Mouse (Mus musculus) kidney, postnatal 0 days (tissue): ENCODE data around the gene Ppcdc. TPM values are rescaled to one million over a fixed set of nuclear protein-coding genes. Genes with fewer than 3 reads are reported as not detected.

ENCODE experiments used
- ATAC-seq: fragments of 200-750 bp; cut with Nextera tagmentation; replicated peaks from 2 replicates; pipeline ENCODE4 v1.8.0; 2017; ENCODE audit warnings: low read depth, moderate number of reproducible peaks, moderate TSS enrichment, moderate library complexity; ENCODE audit not compliant: low FRiP score
- DNase-seq: peaks from one replicate; pipeline ENCODE4 v3.0.0-alpha.2; 2016; ENCODE audit warnings: low spot score
- H3K27ac ChIP-seq: fragments of 300-500 bp; sonication (generic); 2 replicates; pipeline ENCODE4 v1.5.1; 2014; ENCODE audit warnings: mild to moderate bottlenecking
- H3K27me3 ChIP-seq: fragments of 300-500 bp; sonication (generic); 2 replicates; pipeline ENCODE4 v1.6.1; 2014; ENCODE audit warnings: low read length, mixed read lengths; ENCODE audit not compliant: insufficient read depth
- H3K36me3 ChIP-seq: fragments of 300-500 bp; sonication (generic); 2 replicates; pipeline ENCODE4 v1.6.1; 2014; ENCODE audit warnings: low read length, mixed read lengths; ENCODE audit not compliant: insufficient read depth
- H3K4me1 ChIP-seq: fragments of 300-500 bp; sonication (generic); replicated peaks from 2 replicates; pipeline ENCODE4 v1.6.1; 2014; ENCODE audit warnings: antibody characterized with exemption, low read length, mixed read lengths; ENCODE audit not compliant: insufficient read depth
- H3K4me2 ChIP-seq: fragments of 300-500 bp; sonication (generic); 2 replicates; pipeline ENCODE4 v1.6.1; 2014; ENCODE audit warnings: mild to moderate bottlenecking, low read length, moderate library complexity, mixed read lengths
- H3K4me3 ChIP-seq: fragments of 300-500 bp; sonication (generic); replicated peaks from 2 replicates; pipeline ENCODE4 v1.5.1; 2014; ENCODE audit warnings: low read depth, low read length
- H3K9ac ChIP-seq: fragments of 300-500 bp; sonication (generic); 2 replicates; pipeline ENCODE4 v1.6.1; 2014; ENCODE audit warnings: low read depth, low read length
- H3K9me3 ChIP-seq: fragments of 300-500 bp; sonication (generic); replicated peaks from 2 replicates; pipeline ENCODE4 v1.6.1; 2016; ENCODE audit warnings: low read length, inconsistent platforms, mixed read lengths
- CTCF ChIP-seq: IDR thresholded peaks from 2 replicates; pipeline ENCODE4 v1.5.1; 2016; ENCODE audit warnings: antibody characterized with exemption, low read depth, mild to moderate bottlenecking, moderate library complexity
- WGBS: fragments of 180-500 bp; shearing (Covaris S2); extraction: QIAGEN DNeasy Blood & Tissue Kit; methylation state at CpG from one replicate; pipeline ENCODE4 v1.1.7; 2014; 5-methylcytosine and 5-hydroxymethylcytosine counted together
- polyA plus RNA-seq: library from polyadenylated mRNA; unstranded; fragments of >200 nt; fragmentation: Nextera tagmentation; extraction: Ambion mirVana; gene quantifications from 2 replicates; pipeline ENCODE4 v1.2.1, GENCODE M21; 2015

Gene Ppcdc
- polyA plus RNA-seq = 29.6 and 34.8 TPM in 2 replicates

DNA sequence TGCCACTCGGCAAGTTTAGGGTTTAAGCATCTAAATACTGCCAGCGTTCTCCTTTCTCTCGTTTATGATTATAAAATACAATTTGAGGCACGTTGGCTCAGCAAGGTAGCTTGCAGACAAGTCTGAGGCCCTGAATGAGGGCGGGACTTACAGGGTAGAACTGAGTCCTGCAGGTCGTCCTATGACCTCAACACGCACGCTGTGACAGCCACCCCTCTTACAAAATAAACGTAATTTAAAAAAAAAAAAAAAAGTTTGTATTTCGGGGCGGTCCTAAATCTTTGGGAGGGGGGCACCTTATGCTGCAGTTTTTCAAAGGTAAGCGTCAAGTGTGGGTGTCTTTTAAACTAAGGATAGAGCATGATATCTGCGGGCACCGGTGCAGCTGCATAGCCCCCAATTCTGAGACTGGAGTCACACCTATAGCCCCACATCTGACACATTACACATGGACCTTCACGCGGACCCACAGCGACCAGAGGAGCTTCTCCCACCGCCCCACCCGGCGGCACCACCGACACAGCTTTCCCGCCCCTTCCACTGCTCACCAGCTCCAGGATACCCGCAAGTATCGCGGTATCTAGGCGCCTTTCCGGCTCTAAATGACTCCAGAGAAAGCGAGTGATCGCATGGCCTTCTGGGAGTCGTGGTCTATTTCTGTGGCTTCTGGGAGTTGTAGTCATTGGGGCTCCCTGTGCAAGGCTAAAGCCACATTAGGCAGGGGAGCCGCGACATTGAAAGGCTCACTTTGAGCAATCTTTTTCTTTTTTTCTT, at the start of gene Ppcdc:
Gene Ppcdc, minus strand, starts transcription at position 603 of the 774 bp plus-strand sequence.
- peak; percentile 91 for ATAC-seq
- peak within 1 kb of the TSS; percentile 72 for H3K4me2 ChIP-seq
- peak within 1 kb of the TSS; percentile 60 for H3K27ac ChIP-seq
- peak within 1 kb of the TSS; percentile 57; the same call in 1 of the 2 replicates for H3K9ac ChIP-seq
- peak; percentile 98 for DNase-seq
- no peaks in the 10 kb centered on the region for H3K36me3 ChIP-seq
- TF ChIP-seq CTCF = no peak
- peaks cover 10% of the 10 kb centered on the region; the same call in 1 of the 2 replicates for H3K4me1 ChIP-seq
- no peaks in the 10 kb centered on the region for H3K9me3 ChIP-seq
- H3K27me3 ChIP-seq = no peaks in the 10 kb centered on the region
- WGBS = 3% methylated on average over 32 of the region's 32 CpGs
- peak within 1 kb of the TSS; percentile 43 for H3K4me3 ChIP-seq

DNA sequence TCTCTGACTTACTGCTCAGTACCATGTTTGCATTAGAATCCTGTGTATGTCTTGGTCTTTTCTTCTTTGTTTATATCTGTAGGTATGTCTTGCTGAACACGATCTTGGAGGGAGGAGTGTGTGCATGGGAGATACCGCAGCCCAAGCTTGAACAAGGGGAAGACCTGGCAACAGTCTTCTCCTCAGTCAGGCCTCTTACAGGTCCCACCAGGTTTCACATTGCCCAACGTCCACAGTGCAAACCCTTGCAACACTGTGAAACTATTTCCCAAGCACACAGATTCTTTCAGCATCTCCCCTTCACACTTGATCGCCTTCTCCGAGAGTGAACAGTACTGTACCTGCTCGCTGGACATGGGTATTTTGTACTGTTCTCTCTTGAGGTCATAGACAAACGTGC, 47.9 kb upstream of the Ppcdc start:
- no peaks in the 10 kb centered on the region for H3K36me3 ChIP-seq
- ATAC-seq (no peak), DNase-seq (no peak)
- WGBS = 61% methylated on average over 7 of the region's 7 CpGs
- no peaks in the 10 kb centered on the region for H3K9me3 ChIP-seq
- no peak for TF ChIP-seq CTCF
- H3K27me3 ChIP-seq = no peaks in the 10 kb centered on the region
- H3K4me3 ChIP-seq = no peak overlapping the region
- H3K4me2 ChIP-seq = no peak overlapping the region
- H3K9ac ChIP-seq = no peak overlapping the region
- H3K27ac ChIP-seq = no peak overlapping the region
- no peaks in the 10 kb centered on the region for H3K4me1 ChIP-seq

DNA sequence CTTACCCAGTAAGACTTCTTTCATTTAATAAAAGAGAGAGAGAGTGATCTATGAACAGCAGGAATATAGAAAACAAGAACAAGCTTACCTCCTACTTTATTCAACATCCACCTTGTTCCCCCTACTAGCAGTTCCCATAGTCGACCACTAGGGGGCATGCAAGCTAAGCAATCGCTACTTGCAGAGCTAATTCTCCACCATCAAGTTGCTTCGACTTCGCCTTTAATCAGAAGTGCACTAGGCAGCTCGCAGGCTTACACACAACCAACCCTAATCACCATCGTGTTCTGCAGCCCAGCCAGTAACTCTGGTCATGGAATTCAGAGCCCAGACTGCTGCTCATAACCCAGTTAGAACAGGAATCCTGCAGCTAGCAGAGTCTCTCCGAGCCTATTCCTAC, 45.9 kb upstream of the Ppcdc start:
- H3K36me3 ChIP-seq = no peaks in the 10 kb centered on the region
- TF ChIP-seq CTCF = peak; percentile 97
- no peak overlapping the region for H3K9ac ChIP-seq
- H3K9me3 ChIP-seq = no peaks in the 10 kb centered on the region
- 12% methylated on average over 7 of the region's 7 CpGs for WGBS
- peak; percentile 91 for DNase-seq
- no peak overlapping the region for H3K4me2 ChIP-seq
- no peak overlapping the region for H3K4me3 ChIP-seq
- no peaks in the 10 kb centered on the region for H3K4me1 ChIP-seq
- no peak overlapping the region for H3K27ac ChIP-seq
- no peaks in the 10 kb centered on the region for H3K27me3 ChIP-seq
- no peak; the same call in 1 of the 2 replicates for ATAC-seq

DNA sequence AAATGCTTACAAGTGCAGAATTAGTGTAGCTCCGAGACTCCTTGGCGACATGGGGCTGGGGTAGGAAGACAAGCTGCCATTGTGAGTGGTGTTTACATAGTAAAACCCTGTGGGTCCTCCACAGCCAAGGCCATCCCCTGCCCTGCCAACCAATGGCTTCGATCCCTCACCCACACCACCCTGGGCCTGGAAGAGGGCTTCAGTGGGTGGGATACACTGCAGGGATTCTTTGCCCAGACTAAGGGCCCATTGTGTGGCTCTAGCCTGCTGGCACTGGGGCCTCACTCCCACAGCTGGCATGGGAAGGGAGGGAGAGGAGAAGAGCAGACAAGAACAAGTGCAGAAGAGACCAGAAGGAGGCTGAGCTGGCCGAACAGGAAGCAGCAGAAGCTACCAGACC, 29.0 kb upstream of the Ppcdc start:
- ATAC-seq (no peak), DNase-seq (no peak)
- no peak overlapping the region for H3K27ac ChIP-seq
- no peak overlapping the region for H3K9ac ChIP-seq
- no peaks in the 10 kb centered on the region for H3K9me3 ChIP-seq
- H3K4me3 ChIP-seq = no peak overlapping the region
- no peaks in the 10 kb centered on the region for H3K27me3 ChIP-seq
- no peaks in the 10 kb centered on the region for H3K36me3 ChIP-seq
- 81% methylated on average over 4 of the region's 4 CpGs for WGBS
- H3K4me1 ChIP-seq = no peaks in the 10 kb centered on the region
- H3K4me2 ChIP-seq = no peak overlapping the region
- TF ChIP-seq CTCF = no peak

DNA sequence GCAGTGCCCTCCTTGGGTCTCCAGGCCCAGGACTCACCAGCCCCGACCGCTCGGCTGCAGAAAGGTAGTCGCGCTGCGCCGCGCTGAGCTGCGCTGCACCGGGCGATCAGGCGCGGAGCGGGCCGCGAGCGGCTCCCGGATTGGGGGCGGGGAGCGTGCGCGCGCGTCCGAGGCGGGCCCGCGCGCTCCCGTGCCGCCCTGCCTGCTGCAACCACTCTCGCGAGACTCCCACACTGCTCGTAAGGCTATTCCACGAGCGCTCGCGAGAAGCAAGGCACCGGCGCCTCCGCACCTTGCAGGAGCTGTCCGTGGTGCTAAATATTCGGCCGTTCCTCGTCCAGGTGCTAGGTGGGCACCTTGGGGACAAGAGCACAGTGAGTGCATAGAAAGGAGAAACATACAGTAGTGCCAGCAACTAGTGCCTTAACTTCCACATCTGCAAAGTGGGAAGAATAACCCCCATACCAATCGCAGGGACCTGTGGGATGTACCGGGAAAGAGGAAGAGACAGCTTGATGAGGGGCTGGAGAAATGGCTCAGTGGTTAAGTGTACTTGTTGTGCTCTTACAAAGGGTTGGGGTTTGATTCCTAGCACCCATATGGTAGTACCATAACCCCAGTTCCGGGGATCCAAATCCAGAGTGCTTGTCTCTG, 28.1 kb upstream of the Ppcdc start, which contains the start of gene Scamp5:
Gene Scamp5, minus strand, starts transcription at position 165 of the 654 bp plus-strand sequence.
- peak within 1 kb of the TSS; percentile 87 for H3K4me2 ChIP-seq
- WGBS = 2% methylated on average over 48 of the region's 48 CpGs
- H3K27ac ChIP-seq = peak within 1 kb of the TSS; percentile 31; the same call in 1 of the 2 replicates
- H3K27me3 ChIP-seq = no peaks in the 10 kb centered on the region
- DNase-seq (peak; percentile 97), ATAC-seq (peak; percentile 87)
- H3K9ac ChIP-seq = peak within 1 kb of the TSS; percentile 65
- no peaks in the 10 kb centered on the region for H3K36me3 ChIP-seq
- H3K4me3 ChIP-seq = peak within 1 kb of the TSS; percentile 68
- TF ChIP-seq CTCF = no peak
- H3K9me3 ChIP-seq = no peaks in the 10 kb centered on the region
- no peaks in the 10 kb centered on the region for H3K4me1 ChIP-seq

DNA sequence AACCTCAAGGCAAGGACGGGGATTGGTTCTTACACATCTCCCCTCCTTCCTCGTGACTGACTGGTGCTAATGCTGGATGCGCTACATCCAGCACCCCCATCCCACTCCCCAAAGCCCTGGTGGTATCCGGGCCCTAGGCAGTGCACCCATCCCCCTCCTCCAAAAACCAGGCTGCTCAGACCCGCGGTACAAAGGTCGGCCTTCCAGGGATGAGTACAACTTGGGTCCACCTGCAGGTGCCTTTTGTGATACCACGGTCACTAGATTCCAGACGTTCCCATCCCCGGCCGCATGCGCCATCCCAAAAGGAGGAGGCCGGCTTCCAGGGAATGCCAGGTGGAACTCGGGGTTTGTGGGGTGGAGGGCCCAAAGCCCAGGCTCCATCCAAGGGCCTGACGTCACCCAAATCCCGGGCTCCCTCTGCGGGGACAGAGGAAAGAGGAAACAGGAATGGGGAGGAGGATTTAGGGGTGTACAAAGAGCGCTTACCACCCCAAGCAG, 27.4 kb upstream of the Ppcdc start:
- no peaks in the 10 kb centered on the region for H3K9me3 ChIP-seq
- no peaks in the 10 kb centered on the region for H3K36me3 ChIP-seq
- peak overlapping the region; percentile 87 for H3K4me2 ChIP-seq
- H3K4me1 ChIP-seq = no peaks in the 10 kb centered on the region
- WGBS = 1% methylated on average over 18 of the region's 18 CpGs
- peak; percentile 68 for ATAC-seq
- peak overlapping the region; percentile 68 for H3K4me3 ChIP-seq
- H3K27ac ChIP-seq = peak overlapping the region; percentile 31; the same call in 1 of the 2 replicates
- peak overlapping the region; percentile 65 for H3K9ac ChIP-seq
- H3K27me3 ChIP-seq = no peaks in the 10 kb centered on the region
- no peak for TF ChIP-seq CTCF
- peak; percentile 25 for DNase-seq
